Mouse (Mus musculus): ENCODE measurements around the gene Gm17304.

GRCm38 (mm10) chr5:106560631-106561498 is 48.0 kb upstream of the Gm17304 start:
- TF ChIP-seq GATA1 (IDR thresholded peaks at IDR 0.05; ENCODE audit: borderline replicate concordance, low read length) (no peak), FLI1 (IDR thresholded peaks at IDR 0.05; ENCODE audit: low read length) (no peak)

All from megakaryocyte, embryonic 14.5 days (primary cell).